Mouse (Mus musculus) lung, embryonic 16.5 days (tissue): ENCODE results near the gene Pou6f2. TPM values are rescaled to one million over a fixed set of nuclear protein-coding genes. Genes with fewer than 3 reads are reported as not detected.
A peak's percentile ranks its signal among the peaks of the same experiment; 100 is the strongest.

Experiments used
- ATAC-seq: fragments of 200-750 bp; cut with Nextera tagmentation; 2 replicates; pipeline ENCODE4 v1.8.0; 2017; ENCODE audit warnings: low read depth, mild to moderate bottlenecking, moderate library complexity
- H3K27ac ChIP-seq: fragments of 300-500 bp; sonication (generic); 2 replicates; pipeline ENCODE4 v1.5.1; 2014; ENCODE audit warnings: mild to moderate bottlenecking, control low read depth, low read length
- H3K27me3 ChIP-seq: fragments of 300-500 bp; sonication (generic); 2 replicates; pipeline ENCODE4 v1.6.1; 2014; ENCODE audit warnings: low read depth, low read length, mixed read lengths; ENCODE audit not compliant: control insufficient read depth, insufficient read depth
- H3K36me3 ChIP-seq: fragments of 300-500 bp; sonication (generic); 2 replicates; pipeline ENCODE4 v1.6.1; 2014; ENCODE audit warnings: low read length; ENCODE audit not compliant: control insufficient read depth, insufficient read depth
- H3K4me1 ChIP-seq: fragments of 300-500 bp; sonication (generic); replicated peaks from 2 replicates; pipeline ENCODE4 v1.6.1; 2014; ENCODE audit warnings: low read length, mixed read lengths; ENCODE audit not compliant: control insufficient read depth, insufficient read depth
- H3K4me2 ChIP-seq: fragments of 300-500 bp; sonication (generic); 2 replicates; pipeline ENCODE4 v1.6.1; 2014; ENCODE audit warnings: low read depth, low read length, control low read depth
- H3K4me3 ChIP-seq: fragments of 300-500 bp; sonication (generic); 2 replicates; pipeline ENCODE4 v1.5.1; 2014; ENCODE audit warnings: mild to moderate bottlenecking, low read length, control low read depth
- H3K9ac ChIP-seq: fragments of 300-500 bp; sonication (generic); 2 replicates; pipeline ENCODE4 v1.6.1; 2014; ENCODE audit warnings: low read length, control low read depth
- H3K9me3 ChIP-seq: fragments of 300-500 bp; sonication (generic); 2 replicates; pipeline ENCODE4 v1.6.1; 2016; ENCODE audit warnings: low read length; ENCODE audit not compliant: control insufficient read depth
- WGBS: fragments of 180-500 bp; shearing (Covaris S2); extraction: QIAGEN DNeasy Blood & Tissue Kit; methylation state at CpG from one replicate; pipeline ENCODE4 v1.1.7; 2014; 5-methylcytosine and 5-hydroxymethylcytosine counted together
- polyA plus RNA-seq: library from polyadenylated mRNA; unstranded; fragments of >200 nt; fragmentation: Nextera tagmentation; extraction: Ambion mirVana; gene quantifications from 2 replicates; pipeline ENCODE4 v1.2.1, GENCODE M21; 2015

Pou6f2 gene
- polyA plus RNA-seq, 1 experiment from 2014 or later, result 0.26 TPM

DNA sequence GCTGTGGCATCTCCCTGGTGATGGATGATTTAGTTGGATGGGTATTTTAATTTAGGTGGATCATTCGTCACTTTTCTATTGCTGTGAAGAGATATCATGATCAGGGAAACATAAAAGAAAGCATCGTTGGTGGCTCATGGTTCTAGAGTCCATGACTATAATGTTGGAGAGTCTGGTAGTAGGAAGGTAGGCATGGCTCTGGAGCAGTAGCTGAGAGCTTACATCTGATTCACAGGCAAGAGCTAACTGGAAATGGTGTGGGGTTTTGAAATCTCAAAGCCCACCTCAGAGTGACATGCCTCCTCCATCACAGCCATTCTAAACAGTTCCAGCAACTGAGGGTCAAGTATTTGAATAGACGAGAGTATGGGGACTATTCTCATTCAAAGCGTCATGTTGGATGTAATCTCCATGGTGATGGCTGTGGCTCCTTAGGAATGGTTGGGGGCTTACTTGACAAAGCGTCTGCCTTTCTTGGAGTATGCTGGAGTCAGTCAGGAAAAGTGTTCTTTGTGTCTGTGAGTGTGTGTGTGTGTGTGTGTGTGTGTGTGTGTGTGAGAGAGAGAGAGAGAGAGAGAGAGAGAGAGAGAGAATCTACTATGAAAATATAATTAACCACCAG lies 115.0 kb downstream of the Pou6f2 start:
- no peak for ATAC-seq
- Histone ChIP-seq H3K27ac (no peak overlapping the region), H3K4me3 (no peak overlapping the region), H3K4me1 (no peaks in the 10 kb centered on the region), H3K9ac (no peak overlapping the region), H3K9me3 (no peaks in the 10 kb centered on the region), H3K36me3 (no peaks in the 10 kb centered on the region), H3K4me2 (no peak overlapping the region), H3K27me3 (no peaks in the 10 kb centered on the region)
- 64% methylated on average over 5 of the region's 5 CpGs for WGBS

DNA sequence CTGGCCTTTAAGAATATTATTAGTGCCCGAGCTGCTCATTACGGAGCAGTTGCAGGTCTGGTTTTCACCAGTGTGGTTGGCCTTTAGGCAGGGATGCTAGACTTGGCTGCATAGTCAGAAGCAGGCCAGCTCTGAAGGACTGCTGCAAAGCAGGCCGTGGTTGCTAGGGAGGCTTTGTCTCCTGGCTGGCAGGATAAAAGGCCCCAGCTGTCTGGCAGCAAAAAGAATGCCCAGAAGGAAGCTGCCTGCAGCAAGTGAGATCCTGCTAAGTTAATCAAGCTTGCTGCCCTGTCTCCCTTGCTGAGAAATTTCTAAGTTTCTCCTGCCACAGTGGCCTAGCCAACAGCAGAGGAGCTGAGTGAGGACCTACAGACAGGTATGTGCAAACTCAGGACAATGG lies 116.4 kb downstream of the Pou6f2 start:
- Histone ChIP-seq H3K4me3 (no peak overlapping the region), H3K36me3 (no peaks in the 10 kb centered on the region), H3K9me3 (no peaks in the 10 kb centered on the region), H3K27ac (no peak overlapping the region), H3K27me3 (no peaks in the 10 kb centered on the region), H3K9ac (no peak overlapping the region), H3K4me1 (no peaks in the 10 kb centered on the region), H3K4me2 (no peak overlapping the region)
- no peak for ATAC-seq
- 55% methylated on average over 3 of the region's 3 CpGs for WGBS

GRCm38 (mm10) chr13:18253131-18253530 lies 144.4 kb downstream of the Pou6f2 start:
- Histone ChIP-seq H3K4me3 (no peak overlapping the region), H3K27ac (no peak overlapping the region), H3K27me3 (no peaks in the 10 kb centered on the region), H3K4me2 (no peak overlapping the region), H3K9me3 (no peaks in the 10 kb centered on the region), H3K4me1 (no peaks in the 10 kb centered on the region), H3K36me3 (no peaks in the 10 kb centered on the region), H3K9ac (no peak overlapping the region)
- 86% methylated on average over 3 of the region's 3 CpGs for WGBS
- no peak for ATAC-seq

DNA sequence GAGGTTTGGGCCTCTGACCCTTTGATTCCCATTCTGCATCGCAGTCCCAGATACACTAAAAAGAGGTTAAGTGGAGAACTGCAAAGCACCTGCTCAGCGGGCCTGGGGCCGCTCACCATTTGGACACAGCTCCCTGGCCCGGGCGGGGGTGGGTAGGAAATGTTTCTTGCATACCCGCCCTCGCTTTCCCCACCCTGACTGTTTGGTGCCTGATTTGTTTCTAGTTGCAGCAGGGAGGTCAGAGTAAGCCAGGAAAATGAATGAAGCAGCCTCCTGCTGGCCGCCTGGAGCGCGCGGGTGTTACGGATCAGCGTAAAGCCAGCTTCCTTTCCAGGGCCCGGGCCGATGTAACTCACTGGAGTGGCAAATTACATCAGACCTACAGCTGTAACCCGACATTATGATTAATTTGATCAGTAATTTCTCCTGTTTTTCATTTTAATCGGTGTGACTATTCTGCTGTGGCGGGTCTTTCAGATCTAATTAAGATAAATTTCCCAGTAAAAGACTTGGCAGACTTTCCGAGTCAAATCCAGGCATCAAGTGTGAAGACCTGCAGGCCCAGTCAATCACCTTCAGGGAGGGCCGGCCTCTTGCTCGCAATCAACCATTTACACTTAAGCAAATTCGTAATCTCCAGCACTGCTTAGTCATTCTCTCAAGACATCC lies 178.8 kb downstream of the Pou6f2 start:
- Histone ChIP-seq H3K27me3 (no peaks in the 10 kb centered on the region), H3K27ac (no peak overlapping the region), H3K4me1 (0 out of 2 replicates have a peak, but pooled peaks cover 3% of the 10 kb centered on the region), H3K9me3 (no peaks in the 10 kb centered on the region), H3K4me2 (peak overlapping the region; percentile 17; the same call in 1 of the 2 replicates), H3K4me3 (no peak overlapping the region), H3K9ac (no peak overlapping the region), H3K36me3 (no peaks in the 10 kb centered on the region)
- 7% methylated on average over 22 of the region's 22 CpGs for WGBS
- ATAC-seq, result no peak

DNA sequence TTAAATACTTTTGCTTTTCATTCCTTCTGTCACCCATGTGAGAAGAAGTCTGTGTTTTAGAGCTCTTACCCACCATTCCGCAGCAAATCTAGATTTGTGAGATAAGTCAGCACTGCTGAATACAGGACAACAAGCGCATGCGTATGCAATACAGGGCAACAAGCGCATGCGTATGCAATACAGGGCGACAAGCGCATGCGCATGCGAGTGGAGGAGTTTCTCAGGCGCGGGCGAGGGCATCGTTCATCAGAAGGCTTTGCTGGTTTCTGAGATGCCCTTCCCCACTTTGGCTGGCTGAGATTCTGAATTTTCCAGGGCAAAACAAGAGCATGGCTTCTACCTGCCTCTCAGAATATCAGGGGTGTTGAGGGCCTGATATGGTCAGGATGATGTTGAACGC lies 186.2 kb downstream of the Pou6f2 start:
- no peaks in the 10 kb centered on the region for H3K9me3 ChIP-seq
- ATAC-seq, result no peak
- H3K4me1 ChIP-seq, result no peaks in the 10 kb centered on the region
- no peak overlapping the region for H3K27ac ChIP-seq
- H3K36me3 ChIP-seq, result no peaks in the 10 kb centered on the region
- no peaks in the 10 kb centered on the region for H3K27me3 ChIP-seq
- no peak overlapping the region for H3K4me3 ChIP-seq
- no peak overlapping the region for H3K4me2 ChIP-seq
- WGBS, result 91% methylated on average over 14 of the region's 14 CpGs
- H3K9ac ChIP-seq, result no peak overlapping the region

- no peaks in the 10 kb centered on the region for H3K27me3 ChIP-seq
- H3K9ac ChIP-seq, result no peak overlapping the region
- 39% methylated on average over 8 of the region's 8 CpGs for WGBS
- H3K4me2 ChIP-seq, result no peak overlapping the region
- no peak for ATAC-seq
- H3K27ac ChIP-seq, result no peak overlapping the region
- no peaks in the 10 kb centered on the region for H3K9me3 ChIP-seq
- no peaks in the 10 kb centered on the region for H3K36me3 ChIP-seq
- no peaks in the 10 kb centered on the region for H3K4me1 ChIP-seq
- H3K4me3 ChIP-seq, result no peak overlapping the region
These were observed 192.8 kb downstream of the Pou6f2 start for GRCm38 (mm10) chr13:18204476-18205250.

- Histone ChIP-seq H3K36me3 (no peaks in the 10 kb centered on the region), H3K27ac (no peak overlapping the region), H3K9ac (no peak overlapping the region), H3K4me2 (no peak overlapping the region), H3K4me1 (no peaks in the 10 kb centered on the region), H3K4me3 (no peak overlapping the region), H3K9me3 (no peaks in the 10 kb centered on the region), H3K27me3 (no peaks in the 10 kb centered on the region)
- ATAC-seq, result no peak
- WGBS, result 39% methylated on average over 3 of the region's 3 CpGs
These were observed 223.5 kb downstream of the Pou6f2 start for GRCm38 (mm10) chr13:18174003-18174402.

GRCm38 (mm10) chr13:18173021-18173420 lies 224.5 kb downstream of the Pou6f2 start:
- Histone ChIP-seq H3K36me3 (no peaks in the 10 kb centered on the region), H3K4me2 (no peak overlapping the region), H3K4me3 (no peak overlapping the region), H3K9ac (no peak overlapping the region), H3K27ac (no peak overlapping the region), H3K27me3 (no peaks in the 10 kb centered on the region), H3K9me3 (no peaks in the 10 kb centered on the region), H3K4me1 (no peaks in the 10 kb centered on the region)
- ATAC-seq, result no peak
- 35% methylated on average over 3 of the region's 3 CpGs for WGBS

- Histone ChIP-seq H3K4me1 (no peaks in the 10 kb centered on the region), H3K36me3 (no peaks in the 10 kb centered on the region), H3K27ac (no peak overlapping the region), H3K9ac (no peak overlapping the region), H3K9me3 (no peaks in the 10 kb centered on the region), H3K27me3 (no peaks in the 10 kb centered on the region), H3K4me3 (no peak overlapping the region), H3K4me2 (no peak overlapping the region)
- ATAC-seq, result no peak
- 30% methylated on average over 9 of the region's 9 CpGs for WGBS
These were observed 225.2 kb downstream of the Pou6f2 start for GRCm38 (mm10) chr13:18172334-18172733.
